Mouse (Mus musculus) small intestine, adult 2 months (tissue): ENCODE data around the gene Snrpa. TPM values are rescaled to one million over a fixed set of nuclear protein-coding genes. Genes with fewer than 3 reads are reported as not detected.
A peak's percentile ranks its signal among the peaks of the same experiment; 100 is the strongest.

ENCODE experiments used
- H3K27ac ChIP-seq: fragments of 200-500 bp; 2 replicates; pipeline ENCODE4 v1.5.1; 2012; ENCODE audit warnings: low read depth, low read length, control low read depth, inconsistent platforms; ENCODE audit not compliant: insufficient read depth
- H3K27me3 ChIP-seq: fragments of 200-500 bp; 2 replicates; pipeline ENCODE4 v1.6.1; 2012; ENCODE audit warnings: mild to moderate bottlenecking, moderate library complexity, low read length, inconsistent platforms; ENCODE audit not compliant: control insufficient read depth, insufficient read depth
- H3K36me3 ChIP-seq: fragments of 200-500 bp; 2 replicates; pipeline ENCODE4 v1.6.1; 2012; ENCODE audit warnings: mild to moderate bottlenecking, low read length, control low read depth, inconsistent platforms; ENCODE audit not compliant: control insufficient read depth, insufficient read depth
- H3K4me1 ChIP-seq: fragments of 200-500 bp; 2 replicates; pipeline ENCODE4 v1.6.1; 2012; ENCODE audit warnings: low read length, inconsistent platforms, mixed read lengths; ENCODE audit not compliant: control insufficient read depth, insufficient read depth, insufficient read length
- H3K4me3 ChIP-seq: fragments of 200-500 bp; 2 replicates; pipeline ENCODE4 v1.5.1; 2012; ENCODE audit warnings: low read depth, mild to moderate bottlenecking, control low read depth, inconsistent platforms, low read length, moderate library complexity
- CTCF ChIP-seq: fragments of 200-500 bp; IDR thresholded peaks from 2 replicates; pipeline ENCODE4 v1.5.1; 2012; ENCODE audit warnings: low read depth, mild to moderate bottlenecking, control low read depth, inconsistent platforms, low read length, moderate library complexity, mixed read lengths; ENCODE audit not compliant: insufficient replicate concordance, insufficient read length; ENCODE audit errors: extremely low read depth
- POLR2A ChIP-seq: fragments of 200-500 bp; IDR thresholded peaks from 2 replicates; pipeline ENCODE4 v1.6.1; 2012; ENCODE audit warnings: low read depth, mild to moderate bottlenecking, control low read depth, inconsistent platforms, low read length, moderate library complexity
- WGBS: fragments of 180-500 bp; shearing (Covaris S2); methylation state at CpG from one replicate; pipeline ENCODE4 v1.1.7; 2018; 5-methylcytosine and 5-hydroxymethylcytosine counted together
- polyA plus RNA-seq: library from polyadenylated mRNA; depleted of rRNA; stranded (reverse); fragments of >200 nt; gene quantifications from 2 replicates; pipeline ENCODE4 v1.2.3, GENCODE M21; 2012; rRNA removed

Snrpa gene
- polyA plus RNA-seq, 1 experiment, result 138 TPM

DNA sequence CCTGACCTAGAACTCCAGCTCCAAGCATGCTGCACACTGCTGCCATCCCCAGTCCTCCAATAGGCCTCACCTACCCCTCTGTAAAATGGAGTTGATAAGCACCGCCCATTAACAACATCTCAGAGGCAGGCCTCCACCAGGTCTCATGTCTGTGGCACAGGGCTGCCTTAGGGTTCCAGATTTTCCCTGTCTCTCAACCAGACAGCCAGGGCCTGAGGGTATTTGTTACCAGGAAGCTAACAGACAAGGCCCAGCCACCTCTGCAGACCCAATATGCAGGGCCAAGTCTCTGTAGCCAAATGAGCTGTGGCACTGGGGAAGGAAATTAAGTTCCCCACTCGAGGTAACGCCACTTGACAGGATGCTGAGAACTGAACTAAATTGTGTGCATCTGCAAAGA is 35.1 kb downstream of the Snrpa start:
- 76% methylated on average over 3 of the region's 3 CpGs for WGBS
- no peak for TF ChIP-seq POLR2A
- no peak for TF ChIP-seq CTCF
- Histone ChIP-seq H3K27ac (no peak overlapping the region), H3K4me3 (no peak overlapping the region), H3K4me1 (peaks cover 32% of the 10 kb centered on the region), H3K36me3 (peaks cover 24% of the 10 kb centered on the region), H3K27me3 (no peaks in the 10 kb centered on the region)

DNA sequence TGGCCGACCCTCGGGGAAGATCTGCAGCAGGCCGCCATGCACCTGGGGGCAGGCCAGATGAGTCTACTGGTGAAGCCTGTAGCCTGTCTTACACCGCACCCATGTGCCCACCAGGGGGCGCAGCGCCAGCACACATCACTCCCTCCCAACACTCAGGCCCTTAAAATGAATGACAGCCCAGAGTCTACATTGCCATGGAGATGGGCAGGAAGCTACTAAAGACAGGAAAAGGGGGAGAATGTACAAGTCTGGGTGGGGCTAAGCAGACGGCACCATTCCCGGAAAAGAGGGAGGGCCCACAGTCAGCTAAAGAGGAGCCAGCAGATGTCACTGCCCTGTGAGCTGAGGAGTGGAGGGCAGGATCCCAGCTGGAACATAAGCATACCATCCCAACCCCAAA is 36.2 kb downstream of the Snrpa start:
- 0 out of 2 replicates have a peak overlapping the region, but pooled peaks have one; percentile 17 for H3K27ac ChIP-seq
- H3K27me3 ChIP-seq, result no peaks in the 10 kb centered on the region
- peaks cover 24% of the 10 kb centered on the region for H3K36me3 ChIP-seq
- WGBS, result 7% methylated on average over 8 of the region's 8 CpGs
- H3K4me1 ChIP-seq, result peaks cover 23% of the 10 kb centered on the region
- TF ChIP-seq POLR2A, result no peak
- TF ChIP-seq CTCF, result peak; percentile 92
- no peak overlapping the region for H3K4me3 ChIP-seq

DNA sequence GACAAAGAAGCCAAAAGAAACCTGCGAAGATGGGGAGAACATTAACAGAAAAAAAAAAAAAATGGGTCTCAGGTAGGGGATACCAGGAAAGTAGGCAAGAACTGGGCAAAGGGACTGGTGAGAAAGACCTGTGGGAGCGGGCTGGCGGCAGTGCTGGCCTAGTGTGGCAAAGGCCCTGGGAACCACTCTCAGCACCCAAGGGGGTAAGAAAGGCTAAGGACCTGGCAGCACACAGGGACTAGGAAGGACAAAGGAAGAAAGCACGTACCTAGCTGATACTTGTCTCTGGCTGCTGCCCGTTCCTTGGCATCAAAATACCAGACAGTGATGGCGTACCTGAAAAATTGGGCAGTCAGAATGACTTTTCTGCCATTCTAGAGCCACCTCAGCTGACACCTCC is 36.8 kb downstream of the Snrpa start:
- H3K27ac ChIP-seq, result no peak overlapping the region
- peaks cover 24% of the 10 kb centered on the region for H3K36me3 ChIP-seq
- 97% methylated on average over 6 of the region's 6 CpGs for WGBS
- peaks cover 18% of the 10 kb centered on the region for H3K4me1 ChIP-seq
- no peak for TF ChIP-seq POLR2A
- no peak for TF ChIP-seq CTCF
- H3K27me3 ChIP-seq, result no peaks in the 10 kb centered on the region
- no peak overlapping the region for H3K4me3 ChIP-seq

DNA sequence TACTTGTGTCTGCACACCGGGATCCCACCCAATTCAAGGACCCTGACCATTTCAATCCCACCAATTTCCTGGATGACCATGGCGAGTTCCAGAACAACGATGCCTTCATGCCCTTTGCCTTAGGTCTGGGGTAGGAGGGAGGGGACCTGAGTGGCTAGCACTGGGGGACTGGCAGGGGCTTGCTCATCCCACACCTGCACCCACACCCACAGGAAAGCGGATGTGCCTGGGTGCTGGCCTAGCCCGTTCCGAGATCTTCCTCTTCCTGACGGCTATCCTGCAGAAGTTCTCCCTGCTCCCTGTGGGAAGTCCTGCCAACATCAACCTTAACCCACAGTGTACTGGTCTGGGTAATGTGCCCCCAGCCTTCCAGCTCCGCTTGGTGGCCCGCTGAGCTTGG is 37.9 kb downstream of the Snrpa start:
- no peak overlapping the region for H3K4me3 ChIP-seq
- WGBS, result 96% methylated on average over 9 of the region's 9 CpGs

DNA sequence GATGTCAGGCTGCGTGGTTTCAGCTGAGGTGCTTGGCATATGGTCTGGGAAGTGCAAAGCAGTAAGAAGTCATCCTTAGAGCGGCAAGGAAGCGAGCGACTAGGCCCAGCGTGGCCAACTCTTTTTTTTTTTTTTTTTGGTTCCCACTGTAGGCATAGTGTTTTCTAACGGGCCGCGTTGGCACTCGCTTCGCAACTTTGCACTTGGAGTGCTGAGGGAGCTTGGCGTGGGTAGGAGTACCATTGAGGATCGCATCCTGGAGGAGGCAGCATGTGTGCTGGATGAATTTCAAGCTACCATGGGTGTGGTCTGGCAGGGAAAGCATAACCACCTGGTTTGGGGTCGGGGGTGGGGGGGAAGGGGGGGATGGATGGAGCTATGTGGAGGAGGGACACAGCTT is 40.1 kb downstream of the Snrpa start:
- Histone ChIP-seq H3K4me1 (peaks cover 12% of the 10 kb centered on the region; the same call in 1 of the 2 replicates), H3K4me3 (no peak overlapping the region), H3K27me3 (no peaks in the 10 kb centered on the region), H3K27ac (no peak overlapping the region), H3K36me3 (peaks cover 24% of the 10 kb centered on the region)
- TF ChIP-seq POLR2A, result no peak
- no peak for TF ChIP-seq CTCF
- 79% methylated on average over 13 of the region's 13 CpGs for WGBS

More for the DNA sequence above, 37.9 kb downstream of the Snrpa start:
- TF ChIP-seq POLR2A (no peak), CTCF (no peak)
- peaks cover 17% of the 10 kb centered on the region; the same call in 1 of the 2 replicates for H3K4me1 ChIP-seq
- H3K27ac ChIP-seq, result no peak overlapping the region
- no peaks in the 10 kb centered on the region for H3K27me3 ChIP-seq
- peaks cover 24% of the 10 kb centered on the region for H3K36me3 ChIP-seq

DNA sequence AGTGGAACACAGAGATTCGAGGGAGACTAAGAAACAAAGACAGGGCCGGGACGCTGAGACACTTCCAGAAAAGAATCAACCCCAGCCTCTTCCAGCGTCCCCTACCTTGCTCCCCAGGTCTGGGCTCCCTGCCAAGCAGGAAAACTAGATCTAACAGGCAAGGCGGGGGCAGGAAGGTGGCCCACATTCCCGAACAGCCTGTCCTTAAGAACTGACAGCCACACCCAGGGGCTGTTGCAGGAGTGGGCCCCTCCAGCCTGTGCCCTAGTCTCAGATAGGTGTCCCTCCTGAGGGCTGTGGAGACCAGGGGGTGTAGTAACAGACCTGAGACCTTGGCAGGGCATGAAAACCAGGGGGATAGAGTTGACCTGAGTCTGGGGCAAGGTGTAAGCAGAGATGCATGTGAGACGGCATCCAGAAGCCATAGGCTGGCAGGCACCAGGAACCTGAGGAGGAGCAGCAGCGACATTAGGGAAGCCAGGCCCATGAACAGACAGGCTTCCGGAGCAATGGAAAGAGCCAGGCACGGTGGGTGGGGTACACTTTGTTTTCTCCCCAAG is 42.8 kb downstream of the Snrpa start, which contains the start of gene Cyp2t4:
Gene Cyp2t4, plus strand, starts transcription at position 510 of the 560 bp plus-strand sequence.
- no peak within 1 kb of the TSS for H3K4me3 ChIP-seq
- TF ChIP-seq POLR2A, result no peak
- TF ChIP-seq CTCF, result no peak
- H3K27me3 ChIP-seq, result no peaks in the 10 kb centered on the region
- H3K36me3 ChIP-seq, result peaks cover 11% of the 10 kb centered on the region
- peaks cover 3% of the 10 kb centered on the region; the same call in 1 of the 2 replicates for H3K4me1 ChIP-seq
- H3K27ac ChIP-seq, result no peak within 1 kb of the TSS
- 13% methylated on average over 10 of the region's 10 CpGs for WGBS

Other genes with a start within 250 kb of the Snrpa start
- 0.11 TPM in 1 of 2 replicates, not detected in the other for gene Cyp2a12, start 167.2 kb downstream of the Snrpa start, polyA plus RNA-seq
- gene Cyp2f2, start 76.4 kb downstream of the Snrpa start, polyA plus RNA-seq, result 0.24 and 0.30 TPM in 2 replicates
- not detected in 2 replicates for gene Cyp2t4, start 42.6 kb downstream of the Snrpa start, polyA plus RNA-seq
- 64.8 and 129 TPM in 2 replicates for gene Egln2, start 29.5 kb downstream of the Snrpa start, polyA plus RNA-seq
- 42.9 and 77.3 TPM in 2 replicates for gene Rab4b, start 17.4 kb downstream of the Snrpa start, polyA plus RNA-seq
- gene Gm21983, start 15.2 kb downstream of the Snrpa start, polyA plus RNA-seq, result 0.23 TPM in 1 of 2 replicates, not detected in the other
- 9.6 TPM in 1 of 2 replicates, not detected in the other for gene Mia, start 15.1 kb downstream of the Snrpa start, polyA plus RNA-seq
- gene BC024978, start 490 bp downstream of the Snrpa start, polyA plus RNA-seq, result 6.4 and 9.5 TPM in 2 replicates
- gene Itpkc, start 32.4 kb upstream of the Snrpa start, polyA plus RNA-seq, result 15.3 and 44.6 TPM in 2 replicates
- 34.7 and 60.7 TPM in 2 replicates for gene Coq8b, start 36.8 kb upstream of the Snrpa start, polyA plus RNA-seq
- 8.3 and 9.0 TPM in 2 replicates for gene Numbl, start 62.2 kb upstream of the Snrpa start, polyA plus RNA-seq
- gene Ltbp4, start 141.4 kb upstream of the Snrpa start, polyA plus RNA-seq, result 136 and 163 TPM in 2 replicates
- gene Shkbp1, start 159.7 kb upstream of the Snrpa start, polyA plus RNA-seq, result 62.1 and 115 TPM in 2 replicates
- not detected in 2 replicates for gene Gm20479, start 161.1 kb upstream of the Snrpa start, polyA plus RNA-seq